Mouse (Mus musculus): ENCODE measurements at regions not wholly inside any gene's neighbourhood (a gene's known extent, or its start where the extent isn't known, plus 50 kb on each side); places are given as distances from the start of the nearest gene placed in this dataset.

DNA sequence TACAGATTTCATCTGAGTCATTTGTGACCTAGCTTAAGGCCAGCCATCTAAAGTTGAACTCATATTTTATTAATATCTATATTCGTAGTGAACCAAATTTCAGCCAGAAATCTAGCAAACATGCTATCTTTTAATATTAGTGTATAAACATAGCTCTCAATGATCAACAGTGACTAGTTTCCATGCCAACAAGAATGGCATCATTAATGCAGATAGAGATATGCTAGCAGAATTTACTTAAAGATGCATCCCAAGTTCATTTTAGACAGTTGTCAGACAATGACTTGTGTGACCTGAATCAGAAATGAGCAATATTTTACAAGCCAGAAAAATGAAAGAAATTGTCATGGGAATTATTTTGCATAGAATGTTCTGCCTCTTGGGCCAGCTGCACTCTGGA, 60.5 kb upstream of the Cep85l start:
- Histone ChIP-seq H3K9me3 (replicated peaks; ENCODE audit: control insufficient read depth, low read length) (no peaks in the 10 kb centered on the region), H3K27ac (ENCODE audit: low read length) (no peak overlapping the region), H3K36me3 (ENCODE audit: control insufficient read depth, insufficient read depth) (no peaks in the 10 kb centered on the region), H3K27me3 (ENCODE audit: control insufficient read depth, insufficient read depth, low read depth, low read length) (no peaks in the 10 kb centered on the region), H3K9ac (ENCODE audit: low read depth, low read length) (no peak overlapping the region), H3K4me3 (ENCODE audit: low read depth, low read length) (no peak overlapping the region), H3K4me1 (ENCODE audit: control insufficient read depth, low read depth, low read length) (peaks cover 17% of the 10 kb centered on the region), H3K4me2 (ENCODE audit: low read depth, low read length) (no peak overlapping the region)
- 60% methylated on average over 1 of the region's 1 CpGs for WGBS (ENCODE audit: insufficient replicate concordance)
- ATAC-seq (ENCODE audit: low read depth): no peak

DNA sequence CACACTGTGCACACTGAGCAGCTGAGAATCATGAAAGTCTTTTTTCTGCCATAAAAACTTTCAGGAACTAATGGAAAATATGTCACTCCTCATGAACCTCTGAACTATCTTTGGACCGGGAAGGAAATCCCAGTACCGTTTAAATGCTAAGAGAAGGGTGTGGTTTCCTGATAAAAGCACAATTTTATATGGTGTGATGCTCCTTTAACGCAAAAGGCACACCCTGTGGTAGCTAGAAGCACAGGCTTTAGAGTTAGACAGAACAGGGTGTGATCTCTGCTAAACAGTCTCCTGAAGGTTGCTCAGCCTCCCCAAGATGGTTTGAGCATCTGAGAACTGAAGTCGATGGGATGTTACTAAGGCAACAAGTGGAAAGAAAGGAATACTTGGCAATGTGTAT, 58.6 kb upstream of the Cep85l start:
- WGBS (ENCODE audit: insufficient replicate concordance): 30% methylated on average over 4 of the region's 4 CpGs
- Histone ChIP-seq H3K4me2 (ENCODE audit: low read depth, low read length) (no peak overlapping the region), H3K9me3 (replicated peaks; ENCODE audit: control insufficient read depth, low read length) (no peaks in the 10 kb centered on the region), H3K9ac (ENCODE audit: low read depth, low read length) (no peak overlapping the region), H3K27me3 (ENCODE audit: control insufficient read depth, insufficient read depth, low read depth, low read length) (no peaks in the 10 kb centered on the region), H3K36me3 (ENCODE audit: control insufficient read depth, insufficient read depth) (no peaks in the 10 kb centered on the region), H3K4me1 (ENCODE audit: control insufficient read depth, low read depth, low read length) (peaks cover 27% of the 10 kb centered on the region), H3K27ac (ENCODE audit: low read length) (no peak overlapping the region), H3K4me3 (ENCODE audit: low read depth, low read length) (no peak overlapping the region)
- no peak for ATAC-seq (ENCODE audit: low read depth)

DNA sequence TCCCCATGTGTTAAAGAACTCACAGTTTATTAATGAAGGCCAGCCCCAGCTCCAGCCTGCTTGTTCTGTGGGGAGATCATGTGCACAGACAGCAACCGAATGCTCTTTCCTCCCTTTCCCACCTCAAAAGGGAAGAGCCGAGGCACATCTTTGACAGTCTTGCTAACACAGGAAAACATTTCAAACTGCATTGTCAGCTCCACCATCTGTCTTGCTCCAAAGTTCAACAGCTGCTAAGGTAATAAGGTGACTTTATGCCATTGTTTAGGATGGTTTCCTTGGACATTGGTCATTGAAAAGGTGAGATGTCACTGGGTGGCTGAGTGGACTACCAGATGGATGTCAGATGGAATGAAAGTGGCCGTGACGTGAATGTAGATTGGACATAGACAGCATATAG, 58.0 kb upstream of the Cep85l start:
- no peak overlapping the region for H3K4me2 ChIP-seq (ENCODE audit: low read depth, low read length)
- WGBS (ENCODE audit: insufficient replicate concordance): 49% methylated on average over 4 of the region's 4 CpGs
- H3K27ac ChIP-seq (ENCODE audit: low read length): no peak overlapping the region
- H3K9ac ChIP-seq (ENCODE audit: low read depth, low read length): no peak overlapping the region
- no peaks in the 10 kb centered on the region for H3K36me3 ChIP-seq (ENCODE audit: control insufficient read depth, insufficient read depth)
- no peaks in the 10 kb centered on the region for H3K27me3 ChIP-seq (ENCODE audit: control insufficient read depth, insufficient read depth, low read depth, low read length)
- H3K9me3 ChIP-seq (replicated peaks; ENCODE audit: control insufficient read depth, low read length): no peaks in the 10 kb centered on the region
- peaks cover 27% of the 10 kb centered on the region for H3K4me1 ChIP-seq (ENCODE audit: control insufficient read depth, low read depth, low read length)
- H3K4me3 ChIP-seq (ENCODE audit: low read depth, low read length): no peak overlapping the region
- no peak for ATAC-seq (ENCODE audit: low read depth)

DNA sequence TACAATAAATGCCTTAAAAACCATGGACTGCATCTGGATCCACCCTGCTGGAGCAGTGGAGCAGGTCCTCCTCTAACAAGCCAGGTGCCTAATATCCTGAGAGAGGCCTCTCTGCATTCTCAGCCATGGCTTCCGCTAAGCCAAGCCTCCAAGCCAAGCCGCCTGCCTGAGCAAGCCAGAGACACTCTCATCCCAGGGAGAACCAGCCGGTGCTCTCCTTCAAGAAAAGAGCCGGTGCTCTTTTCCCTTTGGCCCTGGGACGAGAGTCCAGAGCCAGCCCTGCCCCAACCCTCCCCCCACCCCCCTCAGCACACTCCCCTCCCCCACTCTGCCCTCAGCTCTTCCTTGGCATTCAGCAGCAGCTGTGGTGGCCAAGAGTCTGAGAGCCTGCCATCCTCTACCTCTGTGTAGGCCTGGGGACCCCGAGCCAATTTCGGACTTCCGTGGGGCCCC, 56.3 kb upstream of the Cep85l start:
- Histone ChIP-seq H3K4me2 (ENCODE audit: low read depth, low read length) (peak overlapping the region; percentile 8), H3K9me3 (replicated peaks; ENCODE audit: control insufficient read depth, low read length) (no peaks in the 10 kb centered on the region), H3K27ac (ENCODE audit: low read length) (peak overlapping the region; percentile 79), H3K36me3 (ENCODE audit: control insufficient read depth, insufficient read depth) (no peaks in the 10 kb centered on the region), H3K4me1 (ENCODE audit: control insufficient read depth, low read depth, low read length) (peaks cover 27% of the 10 kb centered on the region), H3K9ac (ENCODE audit: low read depth, low read length) (no peak overlapping the region), H3K27me3 (ENCODE audit: control insufficient read depth, insufficient read depth, low read depth, low read length) (no peaks in the 10 kb centered on the region), H3K4me3 (ENCODE audit: low read depth, low read length) (no peak overlapping the region)
- peak; percentile 31; the same call in 1 of the 2 replicates for ATAC-seq (ENCODE audit: low read depth)
- 62% methylated on average over 8 of the region's 8 CpGs for WGBS (ENCODE audit: insufficient replicate concordance)

DNA sequence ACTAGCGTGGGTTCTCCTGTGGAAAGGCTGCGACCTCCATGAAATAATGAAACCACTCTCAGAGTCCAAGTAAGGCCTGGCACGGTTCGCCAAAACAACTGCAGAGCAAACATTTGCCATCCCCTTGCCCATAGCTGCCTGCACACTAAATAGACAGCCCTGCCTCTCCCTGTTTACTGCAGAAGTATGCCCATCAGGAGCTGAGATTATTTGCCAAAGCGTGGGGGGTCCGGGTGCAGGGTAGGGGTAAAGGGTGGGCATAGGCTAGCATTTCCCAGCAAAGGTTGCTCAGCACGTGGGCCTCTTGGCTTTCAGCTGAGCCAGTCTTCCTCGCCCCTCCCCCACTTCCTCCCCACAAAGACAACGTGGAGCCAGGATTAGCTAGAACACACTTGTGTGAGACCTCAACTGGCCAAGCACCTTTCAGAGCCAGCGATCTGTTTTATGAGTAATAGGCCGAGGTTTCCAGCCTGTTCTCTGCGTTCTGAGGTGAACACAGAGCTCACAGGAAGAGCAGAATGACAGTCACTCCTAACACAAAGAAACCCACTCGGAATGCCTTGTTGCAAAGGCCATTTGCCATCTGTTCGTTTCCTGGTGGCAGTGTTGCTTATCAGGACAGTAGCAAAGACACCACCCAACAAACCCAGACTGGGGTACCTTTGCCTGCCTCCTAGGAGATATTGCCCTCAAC, 55.6 kb upstream of the Cep85l start:
- peak; percentile 91 for ATAC-seq (ENCODE audit: low read depth)
- WGBS (ENCODE audit: insufficient replicate concordance): 23% methylated on average over 14 of the region's 14 CpGs
- no peaks in the 10 kb centered on the region for H3K9me3 ChIP-seq (replicated peaks; ENCODE audit: control insufficient read depth, low read length)
- peaks cover 27% of the 10 kb centered on the region for H3K4me1 ChIP-seq (ENCODE audit: control insufficient read depth, low read depth, low read length)
- peak overlapping the region; percentile 10 for H3K4me3 ChIP-seq (ENCODE audit: low read depth, low read length)
- H3K4me2 ChIP-seq (ENCODE audit: low read depth, low read length): peak overlapping the region; percentile 45
- no peaks in the 10 kb centered on the region for H3K27me3 ChIP-seq (ENCODE audit: control insufficient read depth, insufficient read depth, low read depth, low read length)
- H3K27ac ChIP-seq (ENCODE audit: low read length): peak overlapping the region; percentile 66
- H3K9ac ChIP-seq (ENCODE audit: low read depth, low read length): 0 out of 2 replicates have a peak overlapping the region, but pooled peaks have one; percentile 26
- H3K36me3 ChIP-seq (ENCODE audit: control insufficient read depth, insufficient read depth): no peaks in the 10 kb centered on the region

DNA sequence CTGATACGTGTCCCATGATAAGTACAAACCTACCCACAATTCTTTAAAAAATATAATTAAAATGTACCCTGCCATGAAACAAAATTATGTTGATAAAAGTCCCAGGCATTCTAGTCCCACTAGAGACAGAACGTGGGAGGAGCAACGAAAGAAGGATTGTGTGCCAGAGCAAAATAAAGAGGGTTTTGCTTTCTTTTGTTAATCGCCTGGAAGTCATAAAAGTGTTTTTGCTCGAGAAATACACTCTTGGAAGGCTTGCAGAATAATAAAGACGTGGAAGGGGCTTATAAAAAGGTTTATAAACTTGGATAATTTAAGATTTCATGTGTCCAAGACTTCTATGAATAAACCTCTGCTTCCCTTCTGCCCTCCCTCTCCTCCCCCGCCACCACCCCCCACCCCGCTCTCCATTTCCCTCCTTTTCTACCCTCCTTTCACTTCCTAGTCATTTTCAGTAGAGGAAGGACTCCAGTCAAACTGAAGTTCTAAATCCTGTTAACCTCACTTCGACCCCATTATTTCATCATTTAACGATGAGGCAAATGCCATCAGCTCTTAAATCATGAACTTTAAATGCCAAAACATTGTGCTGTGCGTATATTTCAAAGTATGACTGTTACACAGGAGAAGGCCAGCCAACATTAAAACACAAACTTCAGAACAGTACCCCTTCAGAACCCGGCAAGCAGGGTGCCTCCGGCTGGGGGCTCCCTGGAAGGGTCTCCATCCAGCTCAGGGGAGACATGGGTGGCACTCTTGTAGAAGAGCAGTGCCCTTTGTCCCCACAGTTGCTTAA, 54.8 kb upstream of the Cep85l start:
- peak overlapping the region; percentile 45 for H3K4me2 ChIP-seq (ENCODE audit: low read depth, low read length)
- no peaks in the 10 kb centered on the region for H3K9me3 ChIP-seq (replicated peaks; ENCODE audit: control insufficient read depth, low read length)
- H3K27ac ChIP-seq (ENCODE audit: low read length): peak overlapping the region; percentile 66
- no peak overlapping the region for H3K9ac ChIP-seq (ENCODE audit: low read depth, low read length)
- 55% methylated on average over 13 of the region's 13 CpGs for WGBS (ENCODE audit: insufficient replicate concordance)
- no peak for ATAC-seq (ENCODE audit: low read depth)
- H3K4me1 ChIP-seq (ENCODE audit: control insufficient read depth, low read depth, low read length): peaks cover 27% of the 10 kb centered on the region
- H3K4me3 ChIP-seq (ENCODE audit: low read depth, low read length): no peak overlapping the region
- no peaks in the 10 kb centered on the region for H3K27me3 ChIP-seq (ENCODE audit: control insufficient read depth, insufficient read depth, low read depth, low read length)
- no peaks in the 10 kb centered on the region for H3K36me3 ChIP-seq (ENCODE audit: control insufficient read depth, insufficient read depth)

DNA sequence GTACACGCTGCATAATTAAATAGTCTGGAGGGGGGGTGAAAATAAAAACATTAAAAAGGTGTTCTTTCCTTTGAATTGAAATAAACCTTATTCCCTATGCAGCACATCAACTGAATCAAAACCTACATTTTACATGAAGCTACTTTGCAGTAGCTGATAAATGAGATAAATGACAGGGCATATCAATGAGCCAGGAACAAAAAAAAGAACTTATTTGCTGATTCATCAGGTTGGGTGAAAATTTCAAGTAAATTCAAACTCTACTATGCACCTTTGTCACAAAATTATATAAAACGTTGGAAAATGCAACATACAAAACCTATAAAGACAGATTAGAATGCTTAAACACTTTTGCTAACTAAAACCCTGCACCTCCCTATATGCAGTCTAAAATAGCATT, 53.0 kb upstream of the Cep85l start:
- Histone ChIP-seq H3K4me2 (ENCODE audit: low read depth, low read length) (no peak overlapping the region), H3K27me3 (ENCODE audit: control insufficient read depth, insufficient read depth, low read depth, low read length) (no peaks in the 10 kb centered on the region), H3K27ac (ENCODE audit: low read length) (no peak overlapping the region), H3K36me3 (ENCODE audit: control insufficient read depth, insufficient read depth) (no peaks in the 10 kb centered on the region), H3K9me3 (replicated peaks; ENCODE audit: control insufficient read depth, low read length) (no peaks in the 10 kb centered on the region), H3K4me3 (ENCODE audit: low read depth, low read length) (no peak overlapping the region), H3K9ac (ENCODE audit: low read depth, low read length) (no peak overlapping the region), H3K4me1 (ENCODE audit: control insufficient read depth, low read depth, low read length) (peaks cover 20% of the 10 kb centered on the region)
- 46% methylated on average over 2 of the region's 2 CpGs for WGBS (ENCODE audit: insufficient replicate concordance)
- ATAC-seq (ENCODE audit: low read depth): no peak

DNA sequence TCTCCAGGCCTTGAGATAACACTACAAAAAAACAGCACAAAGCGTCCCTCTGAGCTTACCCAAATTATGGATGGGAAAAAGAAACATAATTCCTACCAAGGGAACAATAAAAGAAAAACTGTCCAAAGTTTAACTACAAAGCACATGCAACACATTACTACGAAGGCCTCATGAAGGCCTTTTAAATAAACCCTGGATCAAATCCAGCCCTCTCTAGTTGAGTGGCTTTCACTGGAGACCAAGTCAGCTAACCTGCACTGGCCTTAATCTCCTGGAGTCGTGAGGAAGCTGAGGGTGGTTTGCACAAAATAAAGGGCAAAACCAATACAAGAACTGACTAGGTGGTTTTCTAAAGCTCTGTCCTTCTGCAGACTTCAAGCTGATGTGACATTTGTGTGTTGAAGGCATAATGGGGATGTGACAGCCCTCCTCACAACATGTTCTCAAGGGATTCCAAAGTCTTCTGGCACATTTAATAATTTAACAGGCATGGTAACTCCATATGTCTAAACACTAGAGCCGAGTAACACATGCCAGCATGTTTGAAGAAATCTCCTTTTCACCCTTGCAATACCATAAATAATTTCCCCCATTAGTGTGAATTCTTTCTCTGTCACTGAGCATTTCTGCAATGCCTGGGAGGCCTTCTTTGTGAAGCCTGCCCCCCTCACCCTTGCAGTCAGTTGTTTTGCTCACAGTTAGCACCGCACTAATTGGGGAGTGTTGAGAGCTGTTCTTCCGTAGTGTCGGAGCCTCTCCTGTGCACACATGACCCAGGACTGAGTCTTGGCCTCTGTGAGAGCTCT, 50.0 kb upstream of the Cep85l start:
- Histone ChIP-seq H3K27ac (ENCODE audit: low read length) (no peak overlapping the region), H3K4me1 (ENCODE audit: control insufficient read depth, low read depth, low read length) (peaks cover 8% of the 10 kb centered on the region), H3K4me3 (ENCODE audit: low read depth, low read length) (no peak overlapping the region), H3K27me3 (ENCODE audit: control insufficient read depth, insufficient read depth, low read depth, low read length) (no peaks in the 10 kb centered on the region), H3K9me3 (replicated peaks; ENCODE audit: control insufficient read depth, low read length) (no peaks in the 10 kb centered on the region), H3K9ac (ENCODE audit: low read depth, low read length) (no peak overlapping the region), H3K4me2 (ENCODE audit: low read depth, low read length) (no peak overlapping the region), H3K36me3 (ENCODE audit: control insufficient read depth, insufficient read depth) (no peaks in the 10 kb centered on the region)
- no peak for ATAC-seq (ENCODE audit: low read depth)
- WGBS (ENCODE audit: insufficient replicate concordance): 74% methylated on average over 7 of the region's 7 CpGs
